Mouse (Mus musculus): ENCODE data around the gene Casp8. TPM values are rescaled to one million over a fixed set of nuclear protein-coding genes. Genes with fewer than 3 reads are reported as not detected.
"Not testable (repeated sequence)": the region's sequence is repeated elsewhere in the genome, so short reads cannot be mapped to it uniquely, and the experiment has no call there.

Casp8 gene
- polyA plus RNA-seq, 1 experiment from 2014 or later = 13.9 TPM

DNA sequence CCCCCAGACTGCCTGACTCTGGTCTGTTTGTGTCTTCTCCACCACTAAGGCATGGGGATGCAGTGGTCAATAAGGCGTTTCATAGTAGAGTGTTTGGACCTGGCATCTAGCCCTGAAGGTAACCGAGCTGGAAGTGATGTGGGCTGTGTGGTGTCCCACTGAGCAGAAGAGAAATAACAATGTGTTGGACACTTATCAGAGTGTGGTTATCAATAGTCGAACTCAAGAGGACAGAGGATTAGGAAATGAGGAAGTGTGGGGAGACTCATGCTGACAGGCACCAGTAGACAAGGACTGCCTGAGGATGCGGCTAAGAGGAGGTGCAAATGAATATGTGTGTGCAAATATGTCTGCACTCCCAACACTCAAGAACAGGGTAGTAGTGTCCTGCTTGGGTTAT, 81.3 kb downstream of the Casp8 start:
- not testable (repeated sequence) for H3K4me1 ChIP-seq (ENCODE audit: control insufficient read depth, low read depth, low read length); H3K36me3 ChIP-seq (ENCODE audit: control insufficient read depth, insufficient read depth); H3K4me3 ChIP-seq (ENCODE audit: low read depth, low read length); H3K9me3 ChIP-seq (replicated peaks; ENCODE audit: control insufficient read depth, low read length); H3K9ac ChIP-seq (ENCODE audit: low read depth, low read length); ATAC-seq (ENCODE audit: low read depth); H3K4me2 ChIP-seq (ENCODE audit: low read depth, low read length); H3K27me3 ChIP-seq (ENCODE audit: control insufficient read depth, insufficient read depth, low read depth, low read length); H3K27ac ChIP-seq (ENCODE audit: low read length)
- 43% methylated on average over 4 of the region's 4 CpGs for WGBS (ENCODE audit: insufficient replicate concordance)

DNA sequence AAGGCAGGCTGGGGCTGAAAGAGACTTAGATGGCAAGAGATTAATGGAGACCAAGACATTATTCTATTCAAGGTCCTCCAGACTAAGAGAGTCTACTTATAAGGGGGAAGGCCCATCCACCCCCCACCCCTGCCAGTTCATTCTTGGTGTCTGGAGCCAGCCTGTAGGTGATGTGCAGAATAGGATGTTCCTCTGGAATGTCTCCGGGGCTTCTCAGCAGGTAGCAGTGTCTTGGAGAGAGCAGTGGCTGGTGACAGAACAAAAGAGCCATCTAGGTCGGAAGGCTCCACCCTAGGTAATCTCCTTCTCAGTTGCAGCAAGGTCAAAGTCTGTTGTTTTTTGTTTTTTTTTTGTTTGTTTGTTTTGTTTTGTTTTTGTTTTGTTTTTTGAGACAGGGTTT, 84.1 kb downstream of the Casp8 start:
- not testable (repeated sequence) for H3K4me2 ChIP-seq (ENCODE audit: low read depth, low read length); H3K4me1 ChIP-seq (ENCODE audit: control insufficient read depth, low read depth, low read length); H3K27me3 ChIP-seq (ENCODE audit: control insufficient read depth, insufficient read depth, low read depth, low read length); H3K9ac ChIP-seq (ENCODE audit: low read depth, low read length); H3K36me3 ChIP-seq (ENCODE audit: control insufficient read depth, insufficient read depth); ATAC-seq (ENCODE audit: low read depth); H3K4me3 ChIP-seq (ENCODE audit: low read depth, low read length); H3K9me3 ChIP-seq (replicated peaks; ENCODE audit: control insufficient read depth, low read length); H3K27ac ChIP-seq (ENCODE audit: low read length)
- WGBS (ENCODE audit: insufficient replicate concordance) = 64% methylated on average over 2 of the region's 2 CpGs

DNA sequence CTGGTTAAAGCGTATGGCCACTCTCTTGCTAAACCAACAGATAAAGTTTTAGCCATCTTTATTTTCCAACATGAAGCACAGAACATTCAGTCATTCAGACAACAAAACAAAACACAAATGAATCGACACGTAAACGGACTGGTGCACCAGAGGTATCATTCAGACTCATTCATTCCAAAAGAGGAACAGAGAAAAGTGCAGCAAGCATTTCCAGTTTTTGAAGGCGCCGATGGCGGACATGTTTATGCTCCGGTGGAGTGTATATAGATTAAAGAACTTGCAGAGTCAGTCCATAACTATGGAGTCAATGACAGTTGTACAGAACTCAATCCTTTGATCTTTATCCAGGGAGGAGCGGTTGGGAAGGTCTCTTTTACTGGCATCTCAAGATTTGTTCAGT, 88.1 kb downstream of the Casp8 start:
- H3K27me3 ChIP-seq (ENCODE audit: control insufficient read depth, insufficient read depth, low read depth, low read length); H3K9me3 ChIP-seq (replicated peaks; ENCODE audit: control insufficient read depth, low read length): not testable (repeated sequence)
- WGBS (ENCODE audit: insufficient replicate concordance) = 77% methylated on average over 9 of the region's 9 CpGs

DNA sequence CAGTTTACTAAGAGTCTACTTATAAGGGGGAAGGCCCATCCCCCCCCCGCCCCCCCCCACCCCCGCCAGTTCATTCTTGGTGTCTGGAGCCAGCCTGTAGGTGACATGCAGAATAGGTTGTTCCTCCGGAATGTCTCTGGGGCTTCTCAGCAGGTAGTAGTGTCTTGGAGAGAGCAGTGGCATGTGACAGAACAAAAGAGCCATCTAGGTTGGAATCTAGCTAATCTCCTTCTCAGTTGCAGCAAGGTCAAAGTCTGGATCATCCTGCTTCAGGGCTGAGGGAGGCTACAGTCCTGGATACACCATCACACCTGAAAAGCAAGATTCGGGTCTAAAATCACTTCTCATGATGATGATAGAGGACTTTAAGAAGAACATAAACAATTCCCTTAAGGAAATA, 90.5 kb downstream of the Casp8 start:
- Histone ChIP-seq H3K36me3 (ENCODE audit: control insufficient read depth, insufficient read depth) (no peaks in the 10 kb centered on the region), H3K9ac (ENCODE audit: low read depth, low read length) (no peak overlapping the region), H3K27ac (ENCODE audit: low read length) (no peak overlapping the region), H3K4me3 (ENCODE audit: low read depth, low read length) (no peak overlapping the region), H3K27me3 (ENCODE audit: control insufficient read depth, insufficient read depth, low read depth, low read length) (no peaks in the 10 kb centered on the region), H3K4me1 (ENCODE audit: control insufficient read depth, low read depth, low read length) (no peaks in the 10 kb centered on the region), H3K9me3 (replicated peaks; ENCODE audit: control insufficient read depth, low read length) (no peaks in the 10 kb centered on the region), H3K4me2 (ENCODE audit: low read depth, low read length) (no peak overlapping the region)
- no peak for ATAC-seq (ENCODE audit: low read depth)
- WGBS (ENCODE audit: insufficient replicate concordance) = 65% methylated on average over 4 of the region's 4 CpGs

More for the DNA sequence above, 88.1 kb downstream of the Casp8 start:
- H3K4me1 ChIP-seq (ENCODE audit: control insufficient read depth, low read depth, low read length); H3K4me2 ChIP-seq (ENCODE audit: low read depth, low read length); H3K9ac ChIP-seq (ENCODE audit: low read depth, low read length); H3K27ac ChIP-seq (ENCODE audit: low read length); H3K4me3 ChIP-seq (ENCODE audit: low read depth, low read length); H3K36me3 ChIP-seq (ENCODE audit: control insufficient read depth, insufficient read depth); ATAC-seq (ENCODE audit: low read depth): not testable (repeated sequence)

DNA sequence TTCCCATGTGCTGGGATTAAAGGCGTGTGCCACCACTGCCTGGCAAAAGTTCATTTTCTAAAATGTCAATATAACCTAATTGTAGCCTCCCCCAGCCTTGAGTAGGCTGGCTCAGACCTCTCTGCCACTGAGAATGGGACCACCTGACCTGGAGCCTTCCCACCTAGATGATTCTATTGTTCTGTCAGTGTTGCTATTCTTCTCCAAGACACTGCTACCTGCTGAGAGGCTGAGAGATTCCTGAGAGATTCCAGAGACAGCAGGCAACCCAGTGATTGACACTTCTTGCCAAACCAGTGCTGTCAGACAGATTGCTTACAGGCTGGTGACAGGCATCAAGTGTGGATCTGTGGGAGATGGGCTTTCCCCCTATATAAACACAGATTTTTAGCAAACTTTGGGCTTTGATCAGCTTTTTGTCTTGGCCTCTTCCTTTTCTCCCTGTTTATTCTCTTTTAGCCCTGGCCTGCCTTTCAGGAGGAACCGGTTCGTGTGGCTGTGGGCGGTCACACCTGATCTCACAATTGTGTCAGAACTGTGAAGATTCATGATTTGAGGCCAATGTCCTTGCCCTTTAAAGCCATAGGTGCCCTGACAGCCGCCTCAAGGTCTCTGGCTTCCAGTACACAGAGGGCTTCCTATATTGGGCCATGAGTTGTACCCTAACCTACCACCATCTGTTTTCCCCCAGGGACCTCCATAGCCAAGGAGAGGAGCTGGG, 94.8 kb downstream of the Casp8 start:
- WGBS (ENCODE audit: insufficient replicate concordance) = 58% methylated on average over 5 of the region's 5 CpGs
- Histone ChIP-seq H3K27ac (ENCODE audit: low read length) (no peak overlapping the region), H3K4me3 (ENCODE audit: low read depth, low read length) (no peak overlapping the region), H3K9me3 (replicated peaks; ENCODE audit: control insufficient read depth, low read length) (no peaks in the 10 kb centered on the region), H3K36me3 (ENCODE audit: control insufficient read depth, insufficient read depth) (no peaks in the 10 kb centered on the region), H3K4me1 (ENCODE audit: control insufficient read depth, low read depth, low read length) (no peaks in the 10 kb centered on the region), H3K9ac (ENCODE audit: low read depth, low read length) (no peak overlapping the region), H3K4me2 (ENCODE audit: low read depth, low read length) (no peak overlapping the region), H3K27me3 (ENCODE audit: control insufficient read depth, insufficient read depth, low read depth, low read length) (no peaks in the 10 kb centered on the region)
- no peak for ATAC-seq (ENCODE audit: low read depth)

DNA sequence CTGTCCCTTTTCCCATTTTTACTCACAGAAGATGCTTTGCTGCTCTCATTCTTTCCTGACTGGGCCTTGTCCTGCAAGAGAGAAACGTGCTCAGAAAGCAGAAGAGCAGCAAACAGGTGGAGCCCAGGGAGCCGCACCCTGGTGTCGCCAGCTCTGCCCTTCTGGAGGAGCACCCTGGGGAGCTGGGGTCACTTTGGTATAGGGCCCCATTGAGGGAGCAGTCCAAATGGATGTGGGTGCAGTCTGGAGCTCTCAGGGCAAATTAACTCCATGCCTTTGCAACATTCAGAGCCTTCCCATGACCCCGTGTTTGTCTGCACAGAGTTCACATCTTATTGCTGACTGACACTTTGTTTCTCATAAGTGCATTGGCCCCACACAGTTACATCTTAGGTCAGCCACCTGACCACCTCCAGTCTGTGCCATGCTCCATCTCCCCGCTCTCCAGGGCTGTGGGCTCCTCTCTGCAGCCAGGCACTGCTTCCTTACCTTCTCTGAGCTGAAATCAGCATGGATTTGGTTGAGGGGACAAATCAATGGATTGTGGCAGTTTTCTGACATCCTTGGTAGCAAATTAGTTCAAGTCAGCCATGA, 95.6 kb downstream of the Casp8 start:
- not testable (repeated sequence) for H3K36me3 ChIP-seq (ENCODE audit: control insufficient read depth, insufficient read depth); H3K9me3 ChIP-seq (replicated peaks; ENCODE audit: control insufficient read depth, low read length); H3K9ac ChIP-seq (ENCODE audit: low read depth, low read length); H3K27ac ChIP-seq (ENCODE audit: low read length); H3K4me2 ChIP-seq (ENCODE audit: low read depth, low read length); H3K4me1 ChIP-seq (ENCODE audit: control insufficient read depth, low read depth, low read length); H3K4me3 ChIP-seq (ENCODE audit: low read depth, low read length); ATAC-seq (ENCODE audit: low read depth); H3K27me3 ChIP-seq (ENCODE audit: control insufficient read depth, insufficient read depth, low read depth, low read length)
- 57% methylated on average over 4 of the region's 5 CpGs for WGBS (ENCODE audit: insufficient replicate concordance)

DNA sequence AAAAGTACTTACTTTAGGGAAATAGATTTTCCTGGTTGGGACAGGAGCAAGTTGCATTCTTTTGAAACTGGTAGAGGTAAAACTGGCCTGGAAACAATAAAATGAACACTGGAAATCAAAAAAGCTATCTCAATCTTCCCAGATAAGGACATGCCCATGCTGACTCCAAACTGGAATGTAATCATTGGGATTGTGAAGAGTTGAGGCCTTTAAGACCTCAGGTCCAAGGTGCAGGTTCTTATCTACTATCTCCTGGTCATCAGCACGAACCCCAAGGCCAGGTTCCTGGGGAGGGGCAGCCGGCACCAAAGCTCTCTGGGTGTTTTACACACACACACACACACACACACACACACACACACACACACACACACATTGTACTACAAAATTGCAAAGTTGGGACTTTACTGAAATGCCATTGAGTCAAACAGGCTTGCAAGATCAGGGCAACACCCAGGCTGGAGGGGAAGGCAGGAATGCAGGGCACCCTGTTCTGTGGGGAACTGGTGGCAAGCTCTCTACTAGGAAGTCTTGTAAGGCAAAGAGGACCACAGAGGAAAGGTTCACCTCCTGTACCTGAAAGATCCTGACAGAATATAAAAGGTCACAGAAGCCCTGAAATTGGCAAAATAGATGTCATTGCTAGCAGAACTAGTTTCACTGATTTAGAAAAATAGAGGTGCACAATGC, 96.5 kb downstream of the Casp8 start:
- H3K9me3 ChIP-seq (replicated peaks; ENCODE audit: control insufficient read depth, low read length); H3K4me1 ChIP-seq (ENCODE audit: control insufficient read depth, low read depth, low read length); H3K27ac ChIP-seq (ENCODE audit: low read length); ATAC-seq (ENCODE audit: low read depth); H3K27me3 ChIP-seq (ENCODE audit: control insufficient read depth, insufficient read depth, low read depth, low read length); H3K9ac ChIP-seq (ENCODE audit: low read depth, low read length); H3K36me3 ChIP-seq (ENCODE audit: control insufficient read depth, insufficient read depth); H3K4me3 ChIP-seq (ENCODE audit: low read depth, low read length); H3K4me2 ChIP-seq (ENCODE audit: low read depth, low read length): not testable (repeated sequence)
- 50% methylated on average over 2 of the region's 2 CpGs for WGBS (ENCODE audit: insufficient replicate concordance)

DNA sequence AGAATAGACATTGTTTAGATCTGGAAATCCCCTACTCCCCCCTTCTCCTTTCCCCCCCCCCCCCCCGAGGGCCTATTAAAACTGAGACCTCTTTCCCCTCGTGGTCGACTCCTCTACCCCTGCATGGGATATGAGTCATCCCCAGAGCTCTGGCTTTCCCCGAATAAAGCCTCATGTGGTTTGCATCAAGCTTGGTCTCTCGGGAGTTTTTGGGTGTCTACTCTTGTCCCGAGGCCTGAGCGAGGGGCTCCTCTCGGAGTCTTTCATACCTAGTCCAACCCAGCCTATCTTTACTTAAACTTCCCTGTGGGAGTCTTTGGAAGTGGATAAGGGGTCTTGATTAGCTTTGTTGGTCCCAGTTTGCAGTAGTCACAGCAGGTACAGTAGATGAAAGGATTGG, 97.2 kb downstream of the Casp8 start:
- not testable (repeated sequence) for H3K9me3 ChIP-seq (replicated peaks; ENCODE audit: control insufficient read depth, low read length); H3K4me3 ChIP-seq (ENCODE audit: low read depth, low read length); H3K9ac ChIP-seq (ENCODE audit: low read depth, low read length); H3K4me2 ChIP-seq (ENCODE audit: low read depth, low read length); H3K27ac ChIP-seq (ENCODE audit: low read length); H3K36me3 ChIP-seq (ENCODE audit: control insufficient read depth, insufficient read depth); H3K4me1 ChIP-seq (ENCODE audit: control insufficient read depth, low read depth, low read length); ATAC-seq (ENCODE audit: low read depth); H3K27me3 ChIP-seq (ENCODE audit: control insufficient read depth, insufficient read depth, low read depth, low read length)
- 72% methylated on average over 7 of the region's 8 CpGs for WGBS (ENCODE audit: insufficient replicate concordance)

Data from liver, embryonic 16.5 days (tissue).